In genomic region chr16:76370716-76371613, GRCm38 (mm10) we compare ENCODE assay signal across 8 mouse cellular contexts. TPM values are rescaled to one million over a fixed set of nuclear protein-coding genes. Genes with fewer than 3 reads are reported as not detected.
DNase-seq lines count a peak whose midpoint lies in the region; ATAC-seq and TF ChIP-seq lines count a peak whose summit lies in the region.

No protein-coding gene starts in this region.

- no peaks in the 10 kb centered on the region for H3K36me3 ChIP-seq in kidney, embryonic 14.5 days (ENCODE audit: control insufficient read depth, insufficient read depth, low read length)
- H3K36me3 ChIP-seq in liver, postnatal 0 days (replicated peaks; ENCODE audit: insufficient read depth, low read length), result no peaks in the 10 kb centered on the region

- no peaks in the 10 kb centered on the region for H3K27me3 ChIP-seq in kidney, embryonic 14.5 days (ENCODE audit: control insufficient read depth, insufficient read depth, low read length)
- no peaks in the 10 kb centered on the region for H3K27me3 ChIP-seq in liver, postnatal 0 days (ENCODE audit: insufficient read depth, low read length)

- peak overlapping the region; percentile 52 for H3K27ac ChIP-seq in kidney, embryonic 14.5 days (ENCODE audit: low read depth, low read length)
- H3K27ac ChIP-seq in liver, postnatal 0 days (ENCODE audit: low read depth), result peak overlapping the region; percentile 97; the same call in 1 of the 2 replicates

- no peak for ATAC-seq in kidney, embryonic 14.5 days (ENCODE audit: low FRiP score, low TSS enrichment)
- peak; percentile 13 for ATAC-seq in granulocyte monocyte progenitor cell, adult 5-6 weeks (replicated peaks; ENCODE audit: poor library complexity, severe bottlenecking)
- ATAC-seq in liver, postnatal 0 days, result no peak

- peak; percentile 36 for TF ChIP-seq CTCF in liver, postnatal 0 days (IDR thresholded peaks at IDR 0.05; ENCODE audit: low read depth)

- H3K4me1 ChIP-seq in kidney, embryonic 14.5 days (ENCODE audit: control insufficient read depth, insufficient read depth, low read length), result peaks cover 27% of the 10 kb centered on the region; the same call in 1 of the 2 replicates
- H3K4me1 ChIP-seq in liver, postnatal 0 days (ENCODE audit: insufficient read depth), result peaks cover 11% of the 10 kb centered on the region

- intact Hi-C loops in left cerebral cortex, postnatal 4 days (cut with DNase I), result loop anchor here (5.0 kb wide), 2 partner anchors 496 to 594 kb away; no protein-coding TSS in a partner anchor

- WGBS in kidney, embryonic 14.5 days, result 19% methylated on average over 12 of the region's 12 CpGs
- WGBS in liver, postnatal 0 days (ENCODE audit: insufficient replicate concordance), result 22% methylated on average over 12 of the region's 12 CpGs

- H3K9me3 ChIP-seq in kidney, embryonic 14.5 days (ENCODE audit: control insufficient read depth, low read length), result no peaks in the 10 kb centered on the region
- H3K9me3 ChIP-seq in liver, postnatal 0 days (ENCODE audit: low read length), result no peaks in the 10 kb centered on the region

- H3K4me3 ChIP-seq in kidney, embryonic 14.5 days (ENCODE audit: low read length), result peak overlapping the region; percentile 81
- H3K4me3 ChIP-seq in liver, postnatal 0 days (ENCODE audit: low read depth, low read length), result peak overlapping the region; percentile 92

- TF ChIP-seq EP300 in liver, postnatal 0 days (IDR thresholded peaks at IDR 0.05; ENCODE audit: low read depth), result no peak

- no peak for DNase-seq in kidney, postnatal 14 days
- DNase-seq in adipocyte (ENCODE audit: low spot score), result peak; percentile 70
- DNase-seq in liver, postnatal 0 days, result no peak
- no peak for DNase-seq in ovary, postnatal 14 days (ENCODE audit: low spot score)
- no peak for DNase-seq in cerebellum, adult 9-11 months
- DNase-seq in left cerebral cortex, postnatal 4 days, result no peak

- peak overlapping the region; percentile 57 for H3K4me2 ChIP-seq in kidney, embryonic 14.5 days (replicated peaks; ENCODE audit: low read depth, low read length)
- H3K4me2 ChIP-seq in liver, postnatal 0 days (ENCODE audit: low read depth, low read length), result peak overlapping the region; percentile 92

- peak overlapping the region; percentile 95 for H3K9ac ChIP-seq in kidney, embryonic 14.5 days (ENCODE audit: low read depth, low read length)
- peak overlapping the region; percentile 97 for H3K9ac ChIP-seq in liver, postnatal 0 days (replicated peaks)

RNA-seq across cellular contexts. Expression of gene Nrip1, which starts 2.7 kb away (rescaled TPM):
- polyA plus RNA-seq in kidney, embryonic 14.5 days (2014; fragmentation: Nextera tagmentation; extraction: Ambion mirVana), result 36.9 and 56.8 TPM in 2 replicates
- total RNA-seq in granulocyte monocyte progenitor cell, adult 5-6 weeks (2014; fragmentation: Nextera tagmentation), result 20.2 and 21.0 TPM in 2 replicates
- 10.3 and 11.7 TPM in 2 replicates for total RNA-seq in granulocyte monocyte progenitor cell, adult 5-6 weeks (2017)
- polyA plus RNA-seq in liver, postnatal 0 days (2015; fragmentation: Nextera tagmentation; extraction: Ambion mirVana), result 9.6 and 11.2 TPM in 2 replicates
- 10 to 100 TPM; 94.0 to 98.7 TPM for total RNA-seq in left cerebral cortex, postnatal 4 days (2021)

Comparison
In these comparisons a context has a peak if more than half of its experiments do, and no peak if none do; other contexts are left out.
1. RNA of gene Nrip1, which starts 2.7 kb away (total RNA-seq): 94.0 to 98.7 TPM in left cerebral cortex, postnatal 4 days; 10.3 to 21.0 TPM in granulocyte monocyte progenitor cell, adult 5-6 weeks; every median in the first group is over 4 times any median in the second.